Mouse (Mus musculus) lung, embryonic 14.5 days (tissue): ENCODE measurements around the gene Ttc34. TPM values are rescaled to one million over a fixed set of nuclear protein-coding genes. Genes with fewer than 3 reads are reported as not detected.
A peak's percentile ranks its signal among the peaks of the same experiment; 100 is the strongest.

Source experiments
- ATAC-seq: fragments of 200-750 bp; cut with Nextera tagmentation; 2 replicates; pipeline ENCODE4 v1.8.0; 2017; ENCODE audit warnings: mild to moderate bottlenecking, moderate TSS enrichment, moderate library complexity; ENCODE audit not compliant: insufficient read depth
- DNase-seq: peaks from one replicate; pipeline ENCODE4 v3.0.0-alpha.2; 2015
- H3K27ac ChIP-seq: fragments of 300-500 bp; sonication (generic); 2 replicates; pipeline ENCODE4 v1.5.1; 2014; ENCODE audit warnings: low read depth, mild to moderate bottlenecking, moderate library complexity
- H3K27me3 ChIP-seq: fragments of 300-500 bp; sonication (generic); 2 replicates; pipeline ENCODE4 v1.6.1; 2014; ENCODE audit warnings: low read length, control low read depth; ENCODE audit not compliant: insufficient read depth
- H3K36me3 ChIP-seq: fragments of 300-500 bp; sonication (generic); 2 replicates; pipeline ENCODE4 v1.6.1; 2014; ENCODE audit warnings: control low read depth; ENCODE audit not compliant: insufficient read depth
- H3K4me1 ChIP-seq: fragments of 300-500 bp; sonication (generic); 2 replicates; pipeline ENCODE4 v1.6.1; 2014; ENCODE audit warnings: antibody characterized with exemption, control low read depth; ENCODE audit not compliant: insufficient read depth
- H3K4me2 ChIP-seq: fragments of 300-500 bp; sonication (generic); 2 replicates; pipeline ENCODE4 v1.6.1; 2014; ENCODE audit warnings: mild to moderate bottlenecking
- H3K4me3 ChIP-seq: fragments of 300-500 bp; sonication (generic); 2 replicates; pipeline ENCODE4 v1.5.1; 2014; ENCODE audit warnings: low read depth, low read length
- H3K9ac ChIP-seq: fragments of 300-500 bp; sonication (generic); 2 replicates; pipeline ENCODE4 v1.6.1; 2014
- H3K9me3 ChIP-seq: fragments of 300-500 bp; sonication (generic); 2 replicates; pipeline ENCODE4 v1.6.1; 2016; ENCODE audit warnings: low read depth, low read length, control low read depth
- CTCF ChIP-seq: IDR thresholded peaks from 2 replicates; pipeline ENCODE4 v1.5.1; 2016; ENCODE audit warnings: antibody characterized with exemption, low read depth
- WGBS: fragments of 180-500 bp; shearing (Covaris S2); extraction: QIAGEN DNeasy Blood & Tissue Kit; methylation state at CpG from one replicate; pipeline ENCODE4 v1.1.7; 2014; 5-methylcytosine and 5-hydroxymethylcytosine counted together
- polyA plus RNA-seq: library from polyadenylated mRNA; unstranded; fragments of >200 nt; fragmentation: Nextera tagmentation; extraction: Ambion mirVana; gene quantifications from 2 replicates; pipeline ENCODE4 v1.2.1, GENCODE M21; 2014

Ttc34 gene
- polyA plus RNA-seq, 1 experiment from 2014 or later = 0.30 TPM

- Histone ChIP-seq H3K9me3 (no peaks in the 10 kb centered on the region), H3K27ac (no peak overlapping the region), H3K4me2 (no peak overlapping the region), H3K27me3 (no peaks in the 10 kb centered on the region), H3K36me3 (no peaks in the 10 kb centered on the region), H3K4me1 (no peaks in the 10 kb centered on the region), H3K4me3 (no peak overlapping the region), H3K9ac (no peak overlapping the region)
- peak; percentile 59 for ATAC-seq
- peak; percentile 84 for DNase-seq
- TF ChIP-seq CTCF = peak; percentile 95
- WGBS = 33% methylated on average over 6 of the region's 6 CpGs
Observed at GRCm38 (mm10) chr4:154825662-154826061, 11.6 kb upstream of the Ttc34 start.

- WGBS = 36% methylated on average over 7 of the region's 7 CpGs
- H3K4me2 ChIP-seq = no peak overlapping the region
- no peak overlapping the region for H3K4me3 ChIP-seq
- H3K9me3 ChIP-seq = no peaks in the 10 kb centered on the region
- DNase-seq (peak; percentile 60), ATAC-seq (peak; percentile 65)
- H3K9ac ChIP-seq = no peak overlapping the region
- no peaks in the 10 kb centered on the region for H3K27me3 ChIP-seq
- no peaks in the 10 kb centered on the region for H3K4me1 ChIP-seq
- H3K27ac ChIP-seq = no peak overlapping the region
- H3K36me3 ChIP-seq = no peaks in the 10 kb centered on the region
- TF ChIP-seq CTCF = no peak
Observed at GRCm38 (mm10) chr4:154826224-154826623, 11.0 kb upstream of the Ttc34 start.

- Histone ChIP-seq H3K27ac (no peak overlapping the region), H3K4me1 (no peaks in the 10 kb centered on the region), H3K27me3 (no peaks in the 10 kb centered on the region), H3K36me3 (no peaks in the 10 kb centered on the region), H3K9ac (no peak overlapping the region), H3K4me3 (no peak overlapping the region), H3K4me2 (no peak overlapping the region), H3K9me3 (no peaks in the 10 kb centered on the region)
- ATAC-seq (no peak), DNase-seq (no peak)
- TF ChIP-seq CTCF = no peak
- whole genome bisulfite sequencing = 85% methylated on average over 7 of the region's 7 CpGs
Observed at GRCm38 (mm10) chr4:154827181-154827580, 10.1 kb upstream of the Ttc34 start.

- Histone ChIP-seq H3K9ac (no peak overlapping the region), H3K4me1 (no peaks in the 10 kb centered on the region)
- 33% methylated on average over 10 of the region's 10 CpGs for WGBS
Observed at GRCm38 (mm10) chr4:154827861-154828610, 9.2 kb upstream of the Ttc34 start.

GRCm38 (mm10) chr4:154831915-154832573, 5.2 kb upstream of the Ttc34 start:
- WGBS = 28% methylated on average over 9 of the region's 9 CpGs

More at GRCm38 (mm10) chr4:154827861-154828610, 9.2 kb upstream of the Ttc34 start:
- no peak overlapping the region for H3K27ac ChIP-seq
- no peak overlapping the region for H3K4me3 ChIP-seq
- DNase-seq = no peak
- no peaks in the 10 kb centered on the region for H3K36me3 ChIP-seq
- H3K9me3 ChIP-seq = no peaks in the 10 kb centered on the region
- no peak for ATAC-seq
- no peak overlapping the region for H3K4me2 ChIP-seq
- H3K27me3 ChIP-seq = no peaks in the 10 kb centered on the region
- no peak for TF ChIP-seq CTCF

GRCm38 (mm10) chr4:154836183-154836915, 910 bp upstream of the Ttc34 start:
- ATAC-seq = 0 out of 2 replicates have a peak, but pooled peaks have one; percentile 24

More at GRCm38 (mm10) chr4:154831915-154832573, 5.2 kb upstream of the Ttc34 start:
- Histone ChIP-seq H3K27ac (no peak overlapping the region), H3K9me3 (no peaks in the 10 kb centered on the region), H3K4me2 (no peak overlapping the region), H3K4me1 (no peaks in the 10 kb centered on the region), H3K9ac (no peak overlapping the region), H3K4me3 (no peak overlapping the region), H3K27me3 (no peaks in the 10 kb centered on the region), H3K36me3 (no peaks in the 10 kb centered on the region)
- no peak for DNase-seq
- no peak for TF ChIP-seq CTCF
- no peak for ATAC-seq

GRCm38 (mm10) chr4:154838741-154839140, 1.5 kb downstream of the Ttc34 start:
- no peaks in the 10 kb centered on the region for H3K36me3 ChIP-seq
- H3K4me2 ChIP-seq = no peak overlapping the region
- ATAC-seq (no peak), DNase-seq (no peak)
- H3K9me3 ChIP-seq = no peaks in the 10 kb centered on the region
- 82% methylated on average over 13 of the region's 13 CpGs for whole genome bisulfite sequencing
- no peak overlapping the region for H3K9ac ChIP-seq
- no peak for TF ChIP-seq CTCF
- H3K4me3 ChIP-seq = no peak overlapping the region
- H3K4me1 ChIP-seq = no peaks in the 10 kb centered on the region
- no peaks in the 10 kb centered on the region for H3K27me3 ChIP-seq
- H3K27ac ChIP-seq = no peak overlapping the region

More at GRCm38 (mm10) chr4:154836183-154836915, 910 bp upstream of the Ttc34 start:
- H3K9ac ChIP-seq = no peak overlapping the region
- H3K27me3 ChIP-seq = no peaks in the 10 kb centered on the region
- no peaks in the 10 kb centered on the region for H3K4me1 ChIP-seq
- WGBS = 74% methylated on average over 7 of the region's 7 CpGs
- H3K4me2 ChIP-seq = no peak overlapping the region
- TF ChIP-seq CTCF = no peak
- no peaks in the 10 kb centered on the region for H3K36me3 ChIP-seq
- H3K9me3 ChIP-seq = no peaks in the 10 kb centered on the region
- no peak for DNase-seq
- no peak overlapping the region for H3K4me3 ChIP-seq
- H3K27ac ChIP-seq = no peak overlapping the region
